Mouse (Mus musculus): Measurements from ENCODE around the gene Cdc20b.

GRCm38 (mm10) chr13:113118977-113119376 is 84.1 kb downstream of the Cdc20b start:
- TF ChIP-seq CTCF (IDR thresholded peaks at IDR 0.05; ENCODE audit: borderline replicate concordance, control insufficient read depth, extremely low read depth, insufficient read depth, low read length, poor library complexity) (no peak), POLR2A (IDR thresholded peaks at IDR 0.05; ENCODE audit: control insufficient read depth, extremely low read depth, insufficient read depth, low read length, poor library complexity) (no peak)

Data from thymus, adult 2 months (tissue).